Mouse (Mus musculus): ENCODE results near the gene Pin4. TPM values are rescaled to one million over a fixed set of nuclear protein-coding genes. Genes with fewer than 3 reads are reported as not detected.

Gene Pin4
- polyA plus RNA-seq, 1 experiment from 2014 or later: 72.1 TPM

DNA sequence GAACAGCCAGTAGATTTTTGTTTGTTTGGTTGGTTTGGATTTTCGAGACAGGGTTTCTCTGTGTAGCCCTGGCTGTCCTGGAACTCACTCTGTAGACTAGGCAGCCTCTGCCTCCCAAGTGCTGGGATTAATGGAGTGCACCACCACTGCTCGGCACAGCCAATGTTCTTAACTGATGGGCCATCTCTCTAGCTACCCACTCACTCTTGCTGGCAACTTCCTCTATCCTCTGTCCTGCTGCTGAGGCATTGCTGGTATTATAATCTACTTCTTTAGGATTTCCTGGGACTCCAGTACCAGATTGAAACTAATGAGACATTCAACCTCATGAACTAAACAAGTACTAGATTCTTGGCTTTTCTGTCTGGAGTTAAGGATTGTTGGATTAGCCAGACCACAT is 41.3 kb downstream of the Pin4 start:
- Histone ChIP-seq H3K27ac (no peak overlapping the region), H3K4me1 (no peaks in the 10 kb centered on the region), H3K4me3 (no peak overlapping the region), H3K9me3 (replicated peaks) (no peaks in the 10 kb centered on the region), H3K27me3 (no peaks in the 10 kb centered on the region), H3K9ac (no peak overlapping the region), H3K36me3 (no peaks in the 10 kb centered on the region), H3K4me2 (replicated peaks) (no peak overlapping the region)
- 78% methylated on average over 2 of the region's 2 CpGs for WGBS
- ATAC-seq (ENCODE audit: low FRiP score): no peak

GRCm38 (mm10) chrX:102163096-102163495 is 43.8 kb downstream of the Pin4 start:
- H3K27me3 ChIP-seq: no peaks in the 10 kb centered on the region
- no peak overlapping the region for H3K4me3 ChIP-seq
- H3K27ac ChIP-seq: no peak overlapping the region
- H3K36me3 ChIP-seq: no peaks in the 10 kb centered on the region
- H3K4me2 ChIP-seq (replicated peaks): no peak overlapping the region
- no peak for ATAC-seq (ENCODE audit: low FRiP score)
- WGBS: 49% methylated on average over 2 of the region's 2 CpGs
- H3K9me3 ChIP-seq (replicated peaks): no peaks in the 10 kb centered on the region
- no peaks in the 10 kb centered on the region; the same call in 1 of the 2 replicates for H3K4me1 ChIP-seq
- H3K9ac ChIP-seq: no peak overlapping the region

- no peak overlapping the region for H3K4me3 ChIP-seq
- 89% methylated on average over 4 of the region's 4 CpGs for WGBS
- H3K9ac ChIP-seq: no peak overlapping the region
- no peak overlapping the region for H3K27ac ChIP-seq
- H3K4me2 ChIP-seq (replicated peaks): no peak overlapping the region
- H3K36me3 ChIP-seq: no peaks in the 10 kb centered on the region
- ATAC-seq (ENCODE audit: low FRiP score): no peak
- no peaks in the 10 kb centered on the region; the same call in 1 of the 2 replicates for H3K4me1 ChIP-seq
- no peaks in the 10 kb centered on the region for H3K9me3 ChIP-seq (replicated peaks)
- H3K27me3 ChIP-seq: no peaks in the 10 kb centered on the region
Observed at GRCm38 (mm10) chrX:102163529-102163928, 44.3 kb downstream of the Pin4 start.

DNA sequence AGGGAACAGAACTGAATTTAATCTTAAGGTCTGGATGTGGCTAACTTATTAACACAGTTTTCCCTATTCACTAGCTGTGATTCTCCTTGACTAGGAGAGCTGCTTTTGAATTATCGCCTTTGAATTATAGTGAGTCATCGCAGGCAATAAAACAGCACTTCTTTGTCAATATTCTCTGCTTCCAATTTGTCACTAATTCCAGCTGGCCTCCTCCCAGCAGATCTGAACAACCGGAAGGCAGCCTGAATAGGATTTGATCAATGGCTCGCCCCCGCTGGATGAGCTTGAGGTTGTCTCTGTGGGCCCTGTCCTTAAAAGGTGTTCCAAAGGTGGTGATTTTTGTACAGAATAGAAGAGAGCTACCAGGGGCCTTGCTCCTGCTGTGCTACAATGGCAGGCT is 47.3 kb downstream of the Pin4 start:
- peak overlapping the region; percentile 40; the same call in 1 of the 2 replicates for H3K27ac ChIP-seq
- no peaks in the 10 kb centered on the region for H3K9me3 ChIP-seq (replicated peaks)
- no peaks in the 10 kb centered on the region for H3K27me3 ChIP-seq
- H3K4me1 ChIP-seq: no peaks in the 10 kb centered on the region; the same call in 1 of the 2 replicates
- H3K36me3 ChIP-seq: no peaks in the 10 kb centered on the region
- WGBS: 49% methylated on average over 5 of the region's 5 CpGs
- ATAC-seq (ENCODE audit: low FRiP score): no peak
- H3K4me2 ChIP-seq (replicated peaks): no peak overlapping the region
- no peak overlapping the region for H3K9ac ChIP-seq
- H3K4me3 ChIP-seq: no peak overlapping the region

- peaks cover 4% of the 10 kb centered on the region; the same call in 1 of the 2 replicates for H3K27me3 ChIP-seq
- no peaks in the 10 kb centered on the region; the same call in 1 of the 2 replicates for H3K4me1 ChIP-seq
- 28% methylated on average over 6 of the region's 6 CpGs for WGBS
- no peak overlapping the region for H3K9ac ChIP-seq
- H3K27ac ChIP-seq: peak overlapping the region; percentile 40; the same call in 1 of the 2 replicates
- no peak overlapping the region for H3K4me3 ChIP-seq
- no peaks in the 10 kb centered on the region for H3K9me3 ChIP-seq (replicated peaks)
- ATAC-seq (ENCODE audit: low FRiP score): peak; percentile 26; the same call in 1 of the 2 replicates
- no peak overlapping the region for H3K4me2 ChIP-seq (replicated peaks)
- H3K36me3 ChIP-seq: no peaks in the 10 kb centered on the region
Observed at GRCm38 (mm10) chrX:102166986-102167385, 47.7 kb downstream of the Pin4 start.

GRCm38 (mm10) chrX:102169724-102170123 is 50.5 kb downstream of the Pin4 start:
- H3K4me3 ChIP-seq: no peak overlapping the region
- H3K27ac ChIP-seq: no peak overlapping the region
- no peaks in the 10 kb centered on the region for H3K9me3 ChIP-seq (replicated peaks)
- H3K27me3 ChIP-seq: peaks cover 7% of the 10 kb centered on the region; the same call in 1 of the 2 replicates
- WGBS: 60% methylated on average over 1 of the region's 1 CpGs
- H3K4me2 ChIP-seq (replicated peaks): no peak overlapping the region
- H3K9ac ChIP-seq: no peak overlapping the region
- no peaks in the 10 kb centered on the region for H3K36me3 ChIP-seq
- ATAC-seq (ENCODE audit: low FRiP score): no peak
- H3K4me1 ChIP-seq: no peaks in the 10 kb centered on the region; the same call in 1 of the 2 replicates

GRCm38 (mm10) chrX:102170135-102170534 is 50.9 kb downstream of the Pin4 start:
- no peaks in the 10 kb centered on the region for H3K36me3 ChIP-seq
- H3K4me1 ChIP-seq: no peaks in the 10 kb centered on the region; the same call in 1 of the 2 replicates
- 47% methylated on average over 3 of the region's 3 CpGs for whole genome bisulfite sequencing
- H3K27me3 ChIP-seq: peaks cover 7% of the 10 kb centered on the region; the same call in 1 of the 2 replicates
- no peaks in the 10 kb centered on the region for H3K9me3 ChIP-seq (replicated peaks)
- no peak overlapping the region for H3K4me2 ChIP-seq (replicated peaks)
- no peak overlapping the region for H3K4me3 ChIP-seq
- ATAC-seq (ENCODE audit: low FRiP score): no peak
- H3K9ac ChIP-seq: no peak overlapping the region
- no peak overlapping the region for H3K27ac ChIP-seq

GRCm38 (mm10) chrX:102170900-102171299 is 51.7 kb downstream of the Pin4 start:
- Histone ChIP-seq H3K27ac (no peak overlapping the region), H3K36me3 (no peaks in the 10 kb centered on the region), H3K4me3 (no peak overlapping the region), H3K27me3 (peaks cover 7% of the 10 kb centered on the region; the same call in 1 of the 2 replicates), H3K9ac (no peak overlapping the region), H3K4me2 (replicated peaks) (no peak overlapping the region), H3K9me3 (replicated peaks) (no peaks in the 10 kb centered on the region), H3K4me1 (no peaks in the 10 kb centered on the region; the same call in 1 of the 2 replicates)
- 63% methylated on average over 3 of the region's 3 CpGs for WGBS
- no peak for ATAC-seq (ENCODE audit: low FRiP score)

GRCm38 (mm10) chrX:102175538-102176287 is 56.5 kb downstream of the Pin4 start:
- no peak overlapping the region for H3K4me3 ChIP-seq
- H3K4me2 ChIP-seq (replicated peaks): no peak overlapping the region
- 90% methylated on average over 5 of the region's 5 CpGs for WGBS
- no peak for ATAC-seq (ENCODE audit: low FRiP score)
- H3K9me3 ChIP-seq (replicated peaks): no peaks in the 10 kb centered on the region
- H3K9ac ChIP-seq: no peak overlapping the region
- H3K27ac ChIP-seq: no peak overlapping the region
- H3K36me3 ChIP-seq: no peaks in the 10 kb centered on the region
- H3K4me1 ChIP-seq: no peaks in the 10 kb centered on the region
- H3K27me3 ChIP-seq: peaks cover 7% of the 10 kb centered on the region; the same call in 1 of the 2 replicates

Other genes starting within 250 kb of the Pin4 start
- 4.8 and 5.2 TPM in 2 replicates for gene Rtl5, start 48.1 kb upstream of the Pin4 start, polyA plus RNA-seq (2016; fragmentation: Nextera tagmentation; extraction: Ambion mirVana)
- 9.5 and 10.2 TPM in 2 replicates for gene Ercc6l, start 37.6 kb downstream of the Pin4 start, polyA plus RNA-seq (2016; fragmentation: Nextera tagmentation; extraction: Ambion mirVana)
- gene Rps4x, start 69.9 kb downstream of the Pin4 start, polyA plus RNA-seq (2016; fragmentation: Nextera tagmentation; extraction: Ambion mirVana): 442 and 492 TPM in 2 replicates
- gene Cited1, start 132.7 kb downstream of the Pin4 start, polyA plus RNA-seq (2016; fragmentation: Nextera tagmentation; extraction: Ambion mirVana): 11.0 and 17.5 TPM in 2 replicates

Measured in hindbrain, embryonic 12.5 days (tissue).